Mouse (Mus musculus) forebrain, embryonic 14.5 days (tissue): ENCODE data around the gene Cyth2. TPM values are rescaled to one million over a fixed set of nuclear protein-coding genes. Genes with fewer than 3 reads are reported as not detected.
A peak's percentile ranks its signal among the peaks of the same experiment; 100 is the strongest.

Source experiments
- ATAC-seq: fragments of 200-750 bp; cut with Nextera tagmentation; 2 replicates; pipeline ENCODE4 v1.8.0; 2017; ENCODE audit warnings: mild to moderate bottlenecking, moderate library complexity
- DNase-seq: peaks from one replicate; pipeline ENCODE4 v3.0.0-alpha.2; 2015; ENCODE audit warnings: low spot score
- H3K27ac ChIP-seq: fragments of 300-500 bp; sonication (generic); 2 replicates; pipeline ENCODE4 v1.5.1; 2014; ENCODE audit warnings: low read depth, mild to moderate bottlenecking, control low read depth, low read length, moderate library complexity
- H3K27me3 ChIP-seq: fragments of 300-500 bp; sonication (generic); replicated peaks from 2 replicates; pipeline ENCODE4 v1.6.1; 2014; ENCODE audit warnings: low read length, control low read depth, mixed read lengths; ENCODE audit not compliant: control insufficient read depth, insufficient read depth
- H3K36me3 ChIP-seq: fragments of 300-500 bp; sonication (generic); 2 replicates; pipeline ENCODE4 v1.6.1; 2014; ENCODE audit warnings: low read length, control low read depth; ENCODE audit not compliant: control insufficient read depth, insufficient read depth
- H3K4me1 ChIP-seq: fragments of 300-500 bp; sonication (generic); 2 replicates; pipeline ENCODE4 v1.6.1; 2014; ENCODE audit warnings: antibody characterized with exemption, low read length, control low read depth; ENCODE audit not compliant: control insufficient read depth, insufficient read depth
- H3K4me2 ChIP-seq: fragments of 300-500 bp; sonication (generic); 2 replicates; pipeline ENCODE4 v1.6.1; 2014; ENCODE audit warnings: mild to moderate bottlenecking, control low read depth, low read length
- H3K4me3 ChIP-seq: fragments of 300-500 bp; sonication (generic); 2 replicates; pipeline ENCODE4 v1.5.1; 2014; ENCODE audit warnings: low read depth, low read length, control low read depth
- H3K9ac ChIP-seq: fragments of 300-500 bp; sonication (generic); 2 replicates; pipeline ENCODE4 v1.6.1; 2014; ENCODE audit warnings: mild to moderate bottlenecking, low read length, control low read depth, moderate library complexity
- H3K9me3 ChIP-seq: fragments of 300-500 bp; sonication (generic); replicated peaks from 2 replicates; pipeline ENCODE4 v1.6.1; 2016; ENCODE audit warnings: low read length, control low read depth, mixed read lengths; ENCODE audit not compliant: control insufficient read depth
- WGBS: fragments of 180-500 bp; shearing (Covaris S2); extraction: QIAGEN DNeasy Blood & Tissue Kit; methylation state at CpG from one replicate; pipeline ENCODE4 v1.1.7; 2014; 5-methylcytosine and 5-hydroxymethylcytosine counted together
- polyA plus RNA-seq: library from polyadenylated mRNA; unstranded; fragments of >200 nt; fragmentation: Nextera tagmentation; extraction: Ambion mirVana; gene quantifications from 2 replicates; pipeline ENCODE4 v1.2.1, GENCODE M21; 2014

Gene Cyth2
- polyA plus RNA-seq, 1 experiment from 2014 or later: 286 TPM

GRCm38 (mm10) chr7:45820913-45821312 is 6.5 kb upstream of the Cyth2 start:
- Histone ChIP-seq H3K9ac (no peak overlapping the region), H3K36me3 (peaks cover 24% of the 10 kb centered on the region), H3K27ac (no peak overlapping the region), H3K9me3 (no peaks in the 10 kb centered on the region), H3K4me3 (no peak overlapping the region), H3K4me1 (no peaks in the 10 kb centered on the region), H3K27me3 (no peaks in the 10 kb centered on the region), H3K4me2 (no peak overlapping the region)
- no peak for ATAC-seq
- no peak for DNase-seq

GRCm38 (mm10) chr7:45819843-45820242 is 5.5 kb upstream of the Cyth2 start:
- no peaks in the 10 kb centered on the region for H3K9me3 ChIP-seq
- H3K9ac ChIP-seq: no peak overlapping the region
- H3K4me3 ChIP-seq: no peak overlapping the region
- no peaks in the 10 kb centered on the region for H3K27me3 ChIP-seq
- 16% methylated on average over 25 of the region's 25 CpGs for WGBS
- no peak overlapping the region for H3K4me2 ChIP-seq
- DNase-seq (no peak), ATAC-seq (no peak)
- peaks cover 13% of the 10 kb centered on the region for H3K36me3 ChIP-seq
- H3K4me1 ChIP-seq: peaks cover 10% of the 10 kb centered on the region
- no peak overlapping the region for H3K27ac ChIP-seq

GRCm38 (mm10) chr7:45815984-45816351 is 1.6 kb upstream of the Cyth2 start:
- 18% methylated on average over 2 of the region's 2 CpGs for WGBS
- Histone ChIP-seq H3K9ac (no peak overlapping the region), H3K9me3 (no peaks in the 10 kb centered on the region), H3K27me3 (no peaks in the 10 kb centered on the region), H3K36me3 (peaks cover 19% of the 10 kb centered on the region), H3K4me1 (peaks cover 21% of the 10 kb centered on the region), H3K4me3 (no peak overlapping the region), H3K27ac (no peak overlapping the region; the same call in 1 of the 2 replicates), H3K4me2 (no peak overlapping the region)
- no peak for DNase-seq
- no peak for ATAC-seq

- 15% methylated on average over 10 of the region's 10 CpGs for WGBS
Observed at GRCm38 (mm10) chr7:45815323-45815983, 1.1 kb upstream of the Cyth2 start.

GRCm38 (mm10) chr7:45814841-45815240 is 460 bp upstream of the Cyth2 start:
- Histone ChIP-seq H3K9me3 (no peaks in the 10 kb centered on the region), H3K4me3 (peak overlapping the region; percentile 32), H3K4me2 (peak overlapping the region; percentile 58), H3K27me3 (no peaks in the 10 kb centered on the region), H3K9ac (peak overlapping the region; percentile 18), H3K36me3 (peaks cover 30% of the 10 kb centered on the region), H3K27ac (peak overlapping the region; percentile 67), H3K4me1 (peaks cover 21% of the 10 kb centered on the region)
- WGBS: 0% methylated on average over 5 of the region's 5 CpGs
- DNase-seq (no peak), ATAC-seq (no peak)

More at GRCm38 (mm10) chr7:45815323-45815983, 1.1 kb upstream of the Cyth2 start:
- Histone ChIP-seq H3K4me1 (peaks cover 21% of the 10 kb centered on the region), H3K9me3 (no peaks in the 10 kb centered on the region), H3K27me3 (no peaks in the 10 kb centered on the region), H3K4me3 (peak overlapping the region; percentile 32; the same call in 1 of the 2 replicates), H3K9ac (peak overlapping the region; percentile 18), H3K27ac (peak overlapping the region; percentile 67; the same call in 1 of the 2 replicates), H3K36me3 (peaks cover 24% of the 10 kb centered on the region), H3K4me2 (peak overlapping the region; percentile 58)
- peak; percentile 35 for DNase-seq
- no peak for ATAC-seq

- peaks cover 50% of the 10 kb centered on the region for H3K36me3 ChIP-seq
- no peak overlapping the region for H3K27ac ChIP-seq
- DNase-seq (no peak), ATAC-seq (no peak)
- peak overlapping the region; percentile 94 for H3K4me2 ChIP-seq
- H3K4me1 ChIP-seq: peaks cover 21% of the 10 kb centered on the region
- no peaks in the 10 kb centered on the region for H3K27me3 ChIP-seq
- peak overlapping the region; percentile 92 for H3K4me3 ChIP-seq
- 90% methylated on average over 8 of the region's 8 CpGs for WGBS
- H3K9ac ChIP-seq: peak overlapping the region; percentile 100
- no peaks in the 10 kb centered on the region for H3K9me3 ChIP-seq
Observed at GRCm38 (mm10) chr7:45812921-45813320, 1.5 kb downstream of the Cyth2 start.

GRCm38 (mm10) chr7:45809276-45810075 is 4.9 kb downstream of the Cyth2 start:
- Histone ChIP-seq H3K9ac (no peak overlapping the region), H3K27me3 (no peaks in the 10 kb centered on the region), H3K27ac (no peak overlapping the region), H3K4me2 (no peak overlapping the region), H3K36me3 (peaks cover 74% of the 10 kb centered on the region), H3K4me3 (no peak overlapping the region), H3K4me1 (peaks cover 9% of the 10 kb centered on the region), H3K9me3 (no peaks in the 10 kb centered on the region)
- DNase-seq (no peak), ATAC-seq (no peak)
- WGBS: 88% methylated on average over 14 of the region's 14 CpGs

GRCm38 (mm10) chr7:45808471-45808870 is 5.9 kb downstream of the Cyth2 start:
- DNase-seq (no peak), ATAC-seq (no peak)
- H3K4me1 ChIP-seq: peaks cover 9% of the 10 kb centered on the region
- H3K9me3 ChIP-seq: no peaks in the 10 kb centered on the region
- H3K9ac ChIP-seq: no peak overlapping the region
- H3K4me3 ChIP-seq: no peak overlapping the region
- H3K27me3 ChIP-seq: no peaks in the 10 kb centered on the region
- H3K4me2 ChIP-seq: no peak overlapping the region
- no peak overlapping the region for H3K27ac ChIP-seq
- peaks cover 84% of the 10 kb centered on the region for H3K36me3 ChIP-seq
- 38% methylated on average over 10 of the region's 11 CpGs for WGBS

GRCm38 (mm10) chr7:45805941-45806340 is 8.4 kb downstream of the Cyth2 start:
- Histone ChIP-seq H3K36me3 (peaks cover 86% of the 10 kb centered on the region), H3K4me2 (no peak overlapping the region), H3K4me1 (no peaks in the 10 kb centered on the region), H3K9ac (no peak overlapping the region), H3K4me3 (no peak overlapping the region), H3K27ac (no peak overlapping the region; the same call in 1 of the 2 replicates), H3K27me3 (no peaks in the 10 kb centered on the region), H3K9me3 (no peaks in the 10 kb centered on the region)
- ATAC-seq (no peak), DNase-seq (no peak)
- WGBS: 67% methylated on average over 5 of the region's 5 CpGs
